Mouse (Mus musculus): Measurements from ENCODE around the gene Slc25a25. TPM values are rescaled to one million over a fixed set of nuclear protein-coding genes. Genes with fewer than 3 reads are reported as not detected.

Gene Slc25a25
- polyA plus RNA-seq, 1 experiment = 11.2 TPM

- TF ChIP-seq MYOG (IDR thresholded peaks at IDR 0.05; ENCODE audit: control insufficient read depth, extremely low read depth, insufficient read length) (no peak), USF1 (IDR thresholded peaks at IDR 0.05; ENCODE audit: low read depth) (no peak), FOSL1 (IDR thresholded peaks at IDR 0.05; ENCODE audit: insufficient read depth, low read length, poor library complexity, severe bottlenecking) (no peak), MAX (IDR thresholded peaks at IDR 0.05) (no peak), CEBPB (IDR thresholded peaks at IDR 0.05; ENCODE audit: low read depth) (no peak), CTCF (IDR thresholded peaks at IDR 0.05; ENCODE audit: control insufficient read depth, insufficient read depth, insufficient read length) (no peak), MYOD1 (IDR thresholded peaks at IDR 0.05; ENCODE audit: control insufficient read depth, insufficient read length, low read depth) (no peak)
- Histone ChIP-seq H3K27me3 (ENCODE audit: control insufficient read depth, insufficient read depth, insufficient read length) (no peaks in the 10 kb centered on the region), H3K36me3 (ENCODE audit: control insufficient read depth, insufficient read depth) (peaks cover 48% of the 10 kb centered on the region), H3K4me3 (ENCODE audit: insufficient read depth, poor library complexity, severe bottlenecking) (no peak overlapping the region), H3K79me2 (ENCODE audit: control insufficient read depth, insufficient read depth) (peaks cover 18% of the 10 kb centered on the region), H3K79me3 (ENCODE audit: low read depth) (no peaks in the 10 kb centered on the region), H3ac (ENCODE audit: control insufficient read depth, insufficient read length, low read depth) (no peak overlapping the region)
Measured at GRCm38 (mm10) chr2:32367315-32367714, 83.9 kb downstream of the Slc25a25 start.

Other genes starting within 250 kb of the Slc25a25 start
- gene Pomt1, start 214.9 kb downstream of the Slc25a25 start, polyA plus RNA-seq (2012; fragmentation: generic; extraction: Trizol) = 12.9 TPM
- gene Uck1, start 191.3 kb downstream of the Slc25a25 start, polyA plus RNA-seq (2012; fragmentation: generic; extraction: Trizol) = 47.7 TPM
- 36.3 TPM for gene Golga2, start 164.1 kb downstream of the Slc25a25 start, polyA plus RNA-seq (2012; fragmentation: generic; extraction: Trizol)
- 387 TPM for gene Swi5, start 163.4 kb downstream of the Slc25a25 start, polyA plus RNA-seq (2012; fragmentation: generic; extraction: Trizol)
- 43.5 TPM for gene Ciz1, start 99.1 kb downstream of the Slc25a25 start, polyA plus RNA-seq (2012; fragmentation: generic; extraction: Trizol)
- 27.7 TPM for gene Dnm1, start 98.1 kb downstream of the Slc25a25 start, polyA plus RNA-seq (2012; fragmentation: generic; extraction: Trizol)
- 104 TPM for gene 1110008P14Rik, start 69.5 kb downstream of the Slc25a25 start, polyA plus RNA-seq (2012; fragmentation: generic; extraction: Trizol)
- not detected for gene Lcn2, start 63.2 kb downstream of the Slc25a25 start, polyA plus RNA-seq (2012; fragmentation: generic; extraction: Trizol)
- gene Ptges2, start 55.5 kb downstream of the Slc25a25 start, polyA plus RNA-seq (2012; fragmentation: generic; extraction: Trizol) = 39.1 TPM
- gene Naif1, start 988 bp downstream of the Slc25a25 start, polyA plus RNA-seq (2012; fragmentation: generic; extraction: Trizol) = 3.2 TPM
- gene Fam102a, start 83.9 kb upstream of the Slc25a25 start, polyA plus RNA-seq (2012; fragmentation: generic; extraction: Trizol) = 2.4 TPM
- gene Dpm2, start 119.4 kb upstream of the Slc25a25 start, polyA plus RNA-seq (2012; fragmentation: generic; extraction: Trizol) = 73.7 TPM
- gene Pip5kl1, start 123.4 kb upstream of the Slc25a25 start, polyA plus RNA-seq (2012; fragmentation: generic; extraction: Trizol) = 0.05 TPM
- 0.04 TPM for gene 9430097D07Rik, start 124.2 kb upstream of the Slc25a25 start, polyA plus RNA-seq (2012; fragmentation: generic; extraction: Trizol)
- gene St6galnac4, start 135.7 kb upstream of the Slc25a25 start, polyA plus RNA-seq (2012; fragmentation: generic; extraction: Trizol) = 82.3 TPM
- gene St6galnac6, start 148.3 kb upstream of the Slc25a25 start, polyA plus RNA-seq (2012; fragmentation: generic; extraction: Trizol) = 59.1 TPM
- gene Ak1, start 170.3 kb upstream of the Slc25a25 start, polyA plus RNA-seq (2012; fragmentation: generic; extraction: Trizol) = 184 TPM
- 1.1 TPM for gene Eng, start 195.2 kb upstream of the Slc25a25 start, polyA plus RNA-seq (2012; fragmentation: generic; extraction: Trizol)